Mouse (Mus musculus) cerebellum, adult (tissue): ENCODE data around the gene Brip1.

ENCODE experiments used
- ATAC-seq: cut with Nextera tagmentation; 2 replicates; pipeline ENCODE4 v1.9.2; 2017; ENCODE audit warnings: mild to moderate bottlenecking, moderate library complexity, mixed read lengths; ENCODE audit not compliant: insufficient number of reproducible peaks, low FRiP score, low TSS enrichment

The Brip1 gene

GRCm38 (mm10) chr11:86117078-86117869, 83.7 kb downstream of the Brip1 start:
- ATAC-seq, result no peak

- no peak for ATAC-seq
Observed at GRCm38 (mm10) chr11:86115955-86116354, 85.0 kb downstream of the Brip1 start.

- ATAC-seq, result no peak
Observed at GRCm38 (mm10) chr11:86107276-86107675, 93.7 kb downstream of the Brip1 start.

- ATAC-seq, result no peak
Observed at GRCm38 (mm10) chr11:86106596-86106995, 94.4 kb downstream of the Brip1 start.

- no peak for ATAC-seq
Observed at GRCm38 (mm10) chr11:86101191-86101590, 99.8 kb downstream of the Brip1 start.

GRCm38 (mm10) chr11:86099341-86099740, 101.7 kb downstream of the Brip1 start:
- ATAC-seq, result no peak

- no peak for ATAC-seq
Observed at GRCm38 (mm10) chr11:86088815-86089214, 112.2 kb downstream of the Brip1 start.

- ATAC-seq, result no peak
Observed at GRCm38 (mm10) chr11:86084522-86084921, 116.5 kb downstream of the Brip1 start.

GRCm38 (mm10) chr11:86078025-86078424, 123.0 kb downstream of the Brip1 start:
- no peak for ATAC-seq

GRCm38 (mm10) chr11:86076966-86077365, 124.0 kb downstream of the Brip1 start:
- ATAC-seq, result no peak

GRCm38 (mm10) chr11:86076403-86076802, 124.6 kb downstream of the Brip1 start:
- no peak for ATAC-seq

- no peak for ATAC-seq
Observed at GRCm38 (mm10) chr11:86075371-86075770, 125.6 kb downstream of the Brip1 start.

GRCm38 (mm10) chr11:86068651-86069050, 132.3 kb downstream of the Brip1 start:
- ATAC-seq, result no peak

GRCm38 (mm10) chr11:86067154-86067553, 133.8 kb downstream of the Brip1 start:
- ATAC-seq, result no peak

GRCm38 (mm10) chr11:86064881-86065280, 136.1 kb downstream of the Brip1 start:
- ATAC-seq, result no peak

GRCm38 (mm10) chr11:86061243-86061642, 139.8 kb downstream of the Brip1 start:
- ATAC-seq, result no peak

- no peak for ATAC-seq
Observed at GRCm38 (mm10) chr11:86059123-86059522, 141.9 kb downstream of the Brip1 start.

- no peak for ATAC-seq
Observed at GRCm38 (mm10) chr11:86055806-86056205, 145.2 kb downstream of the Brip1 start.

GRCm38 (mm10) chr11:86051383-86051782, 149.6 kb downstream of the Brip1 start:
- ATAC-seq, result no peak

- no peak for ATAC-seq
Observed at GRCm38 (mm10) chr11:86050430-86051280, 150.3 kb downstream of the Brip1 start.

GRCm38 (mm10) chr11:86039994-86040393, 161.0 kb downstream of the Brip1 start:
- no peak for ATAC-seq
